Mouse (Mus musculus) liver, embryonic 11.5 days (tissue): ENCODE data around the gene Elane. TPM values are rescaled to one million over a fixed set of nuclear protein-coding genes. Genes with fewer than 3 reads are reported as not detected.
A peak's percentile ranks its signal among the peaks of the same experiment; 100 is the strongest.

Experiments used
- ATAC-seq: fragments of 200-750 bp; cut with Nextera tagmentation; replicated peaks from 2 replicates; pipeline ENCODE4 v1.8.0; 2017; ENCODE audit warnings: moderate number of reproducible peaks, mild to moderate bottlenecking, moderate TSS enrichment, moderate library complexity; ENCODE audit not compliant: low FRiP score
- DNase-seq: peaks from one replicate; pipeline ENCODE4 v3.0.0-alpha.2; 2017; ENCODE audit warnings: low spot score
- H3K27ac ChIP-seq: fragments of 300-500 bp; sonication (generic); 2 replicates; pipeline ENCODE4 v1.5.1; 2014; ENCODE audit warnings: mild to moderate bottlenecking, low read depth, low read length, control low read depth
- H3K27me3 ChIP-seq: fragments of 300-500 bp; sonication (generic); replicated peaks from 2 replicates; pipeline ENCODE4 v1.6.1; 2014; ENCODE audit warnings: low read length, mixed read lengths; ENCODE audit not compliant: control insufficient read depth, insufficient read depth
- H3K36me3 ChIP-seq: fragments of 300-500 bp; sonication (generic); 2 replicates; pipeline ENCODE4 v1.6.1; 2014; ENCODE audit warnings: mild to moderate bottlenecking, low read length, moderate library complexity, mixed read lengths; ENCODE audit not compliant: control insufficient read depth, insufficient read depth
- H3K4me1 ChIP-seq: fragments of 300-500 bp; sonication (generic); replicated peaks from 2 replicates; pipeline ENCODE4 v1.6.1; 2014; ENCODE audit warnings: low read length, mixed read lengths; ENCODE audit not compliant: control insufficient read depth, insufficient read depth
- H3K4me2 ChIP-seq: fragments of 300-500 bp; sonication (generic); 2 replicates; pipeline ENCODE4 v1.6.1; 2014; ENCODE audit warnings: mild to moderate bottlenecking, control low read depth, moderate library complexity
- H3K4me3 ChIP-seq: fragments of 300-500 bp; sonication (generic); 2 replicates; pipeline ENCODE4 v1.5.1; 2014; ENCODE audit warnings: low read depth, low read length, control low read depth
- H3K9ac ChIP-seq: fragments of 300-500 bp; sonication (generic); 2 replicates; pipeline ENCODE4 v1.6.1; 2014; ENCODE audit warnings: low read depth, low read length, control low read depth
- H3K9me3 ChIP-seq: fragments of 300-500 bp; sonication (generic); 2 replicates; pipeline ENCODE4 v1.6.1; 2016; ENCODE audit warnings: low read length, inconsistent platforms, mixed read lengths; ENCODE audit not compliant: control insufficient read depth
- WGBS: fragments of 180-500 bp; shearing (Covaris S2); extraction: QIAGEN DNeasy Blood & Tissue Kit; methylation state at CpG from one replicate; pipeline ENCODE4 v1.1.7; 2014; 5-methylcytosine and 5-hydroxymethylcytosine counted together
- polyA plus RNA-seq: library from polyadenylated mRNA; unstranded; fragments of >200 nt; fragmentation: Nextera tagmentation; extraction: Ambion mirVana; gene quantifications from 2 replicates; pipeline ENCODE4 v1.2.1, GENCODE M21; 2014

Elane gene
- polyA plus RNA-seq, 1 experiment from 2014 or later = 11.1 TPM

DNA sequence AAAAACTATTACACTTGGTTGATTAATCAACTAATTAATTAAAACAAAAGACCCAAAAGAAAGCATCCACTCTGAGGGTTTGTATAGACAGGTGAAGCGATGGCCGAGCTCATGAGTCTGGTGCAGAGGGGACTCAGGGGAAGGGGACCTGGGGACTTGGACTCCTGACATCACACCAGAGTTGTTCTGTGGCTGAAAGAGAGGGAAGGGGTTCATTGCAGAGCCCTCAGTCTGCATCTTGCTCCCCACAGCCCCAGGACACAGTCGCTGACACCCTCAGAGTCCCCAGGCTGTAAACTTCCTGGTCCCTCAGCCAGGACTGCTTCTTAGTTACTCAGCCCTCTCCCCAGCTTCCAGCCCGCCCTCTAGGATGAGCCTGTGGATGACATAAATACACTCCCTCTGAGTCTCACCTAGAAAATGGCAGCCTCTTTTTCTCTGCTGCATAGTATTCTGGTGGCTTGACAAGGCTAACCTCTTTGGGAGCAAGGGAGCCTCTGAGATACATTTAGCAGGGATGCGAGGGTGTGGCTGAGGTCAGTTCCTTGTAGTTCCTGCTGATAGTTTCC is 31.6 kb downstream of the Elane start:
- Histone ChIP-seq H3K36me3 (0 out of 2 replicates have a peak, but pooled peaks cover 3% of the 10 kb centered on the region), H3K27me3 (peaks cover 52% of the 10 kb centered on the region), H3K4me3 (peak overlapping the region; percentile 82), H3K27ac (0 out of 2 replicates have a peak overlapping the region, but pooled peaks have one; percentile 71), H3K9ac (peak overlapping the region; percentile 90), H3K9me3 (no peaks in the 10 kb centered on the region), H3K4me2 (peak overlapping the region; percentile 97), H3K4me1 (peaks cover 72% of the 10 kb centered on the region)
- DNase-seq = no peak
- ATAC-seq = no peak
- 63% methylated on average over 5 of the region's 5 CpGs for WGBS

DNA sequence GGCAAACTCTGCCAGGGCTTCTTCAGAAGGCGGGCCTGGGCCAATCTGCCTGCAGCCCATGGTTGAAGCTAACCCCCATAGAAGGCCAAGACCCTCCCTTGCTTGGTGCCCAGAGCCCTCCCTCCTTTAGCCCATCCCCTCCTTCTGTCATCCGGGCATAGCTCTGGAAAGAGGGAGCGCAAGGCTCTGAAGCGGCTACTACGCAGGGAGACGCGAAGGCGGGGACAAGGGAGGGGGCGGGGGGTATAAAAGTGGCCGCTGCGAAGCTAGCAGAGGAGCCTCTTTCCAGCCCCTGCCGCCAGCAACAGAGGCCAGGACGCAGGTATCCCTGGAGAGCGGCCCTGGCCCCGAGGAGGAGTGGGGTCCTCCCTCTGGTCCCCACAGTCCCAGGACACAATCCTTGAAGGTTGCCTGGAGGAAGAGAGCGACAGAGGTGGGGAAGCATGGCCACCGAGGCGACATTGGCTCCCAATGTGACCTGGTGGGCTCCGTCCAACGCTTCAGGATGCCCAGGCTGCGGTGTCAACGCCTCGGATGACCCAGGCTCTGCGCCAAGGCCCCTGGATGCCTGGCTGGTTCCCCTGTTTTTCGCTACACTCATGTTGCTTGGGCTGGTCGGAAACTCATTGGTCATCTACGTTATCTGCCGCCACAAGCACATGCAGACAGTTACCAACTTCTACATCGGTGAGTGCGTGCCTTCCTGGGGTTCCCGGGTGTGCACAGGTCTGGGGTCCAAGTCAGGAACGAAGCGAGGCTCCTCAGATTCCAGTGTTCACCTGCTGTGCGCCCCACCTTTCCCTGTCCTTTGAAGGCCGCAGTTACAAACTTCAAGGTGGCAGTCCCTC is 32.4 kb downstream of the Elane start:
- no peaks in the 10 kb centered on the region for H3K9me3 ChIP-seq
- no peak overlapping the region for H3K27ac ChIP-seq
- H3K27me3 ChIP-seq = peaks cover 56% of the 10 kb centered on the region
- peak overlapping the region; percentile 18 for H3K9ac ChIP-seq
- no peak for ATAC-seq
- H3K36me3 ChIP-seq = no peaks in the 10 kb centered on the region
- H3K4me3 ChIP-seq = peak overlapping the region; percentile 22
- WGBS = 7% methylated on average over 35 of the region's 35 CpGs
- no peak for DNase-seq
- peaks cover 72% of the 10 kb centered on the region for H3K4me1 ChIP-seq
- H3K4me2 ChIP-seq = peak overlapping the region; percentile 58

DNA sequence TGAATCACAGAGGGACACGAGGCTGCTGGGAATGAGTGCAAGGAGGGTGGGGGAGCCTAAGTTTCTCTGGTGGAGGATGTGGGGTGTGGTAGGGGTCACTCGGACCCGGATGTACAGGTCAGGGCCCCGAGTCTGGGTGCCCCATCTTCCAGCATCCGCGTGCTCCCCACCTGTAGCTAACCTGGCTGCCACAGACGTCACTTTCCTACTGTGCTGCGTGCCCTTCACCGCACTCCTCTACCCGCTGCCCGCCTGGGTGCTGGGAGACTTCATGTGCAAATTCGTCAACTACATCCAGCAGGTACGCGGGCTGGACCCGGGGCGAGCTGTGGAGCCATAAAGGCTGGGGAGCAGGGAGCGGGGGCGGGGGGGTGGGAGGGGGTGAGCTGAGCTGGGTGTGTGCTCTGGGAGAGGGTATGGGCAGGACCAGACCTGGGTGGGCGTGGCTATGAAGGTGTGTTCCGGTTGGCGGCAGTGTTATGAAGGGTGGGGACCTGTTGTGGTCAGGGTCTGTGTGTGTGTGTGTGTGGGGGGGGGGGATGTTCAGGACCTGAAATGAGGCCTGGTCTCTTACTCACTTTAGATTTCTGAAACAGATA is 33.3 kb downstream of the Elane start:
- peak overlapping the region; percentile 58 for H3K4me2 ChIP-seq
- ATAC-seq (no peak), DNase-seq (no peak)
- WGBS = 13% methylated on average over 21 of the region's 21 CpGs
- H3K9me3 ChIP-seq = no peaks in the 10 kb centered on the region
- H3K27me3 ChIP-seq = peaks cover 56% of the 10 kb centered on the region
- H3K9ac ChIP-seq = no peak overlapping the region
- H3K4me3 ChIP-seq = peak overlapping the region; percentile 3; the same call in 1 of the 2 replicates
- H3K27ac ChIP-seq = no peak overlapping the region
- H3K36me3 ChIP-seq = no peaks in the 10 kb centered on the region
- peaks cover 64% of the 10 kb centered on the region for H3K4me1 ChIP-seq

DNA sequence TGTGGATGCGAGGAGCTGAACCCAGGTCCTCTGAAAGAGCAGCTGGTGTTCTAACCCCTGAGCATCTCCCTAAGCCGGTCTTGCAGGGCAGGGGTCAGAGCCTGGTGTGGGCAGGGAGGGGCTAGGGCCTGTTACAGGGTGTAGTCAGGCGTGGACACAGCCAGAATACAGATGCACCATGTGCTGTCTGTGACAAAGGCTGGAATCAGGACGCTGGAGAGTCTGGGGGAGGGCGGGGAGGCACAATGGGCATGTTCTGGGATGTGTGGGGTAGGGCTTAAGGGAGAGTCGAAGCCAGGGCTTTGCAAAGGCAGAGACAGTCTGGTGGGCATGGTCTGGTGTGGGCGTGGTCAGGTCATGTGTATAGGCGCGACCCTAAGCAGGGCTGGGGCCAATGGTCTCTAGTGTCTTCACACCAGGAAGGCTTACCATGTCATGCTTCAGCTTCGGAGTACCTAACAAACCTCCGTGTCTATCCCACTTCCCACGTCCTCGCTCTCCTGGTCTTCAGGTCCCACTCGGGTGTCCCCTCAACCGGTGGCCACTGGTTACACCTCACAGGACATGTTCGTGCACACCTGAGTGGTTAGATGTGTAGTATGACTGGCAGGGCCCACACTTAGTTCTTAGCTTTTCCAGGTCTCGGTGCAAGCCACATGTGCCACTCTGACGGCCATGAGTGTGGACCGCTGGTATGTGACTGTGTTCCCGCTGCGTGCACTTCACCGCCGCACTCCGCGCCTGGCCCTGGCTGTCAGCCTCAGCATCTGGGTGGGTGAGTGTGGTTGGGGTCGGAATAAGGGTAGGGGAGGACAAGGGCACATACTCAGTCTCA is 34.2 kb downstream of the Elane start:
- ATAC-seq (no peak), DNase-seq (no peak)
- no peak overlapping the region for H3K27ac ChIP-seq
- H3K36me3 ChIP-seq = no peaks in the 10 kb centered on the region
- H3K9me3 ChIP-seq = no peaks in the 10 kb centered on the region
- H3K27me3 ChIP-seq = peaks cover 56% of the 10 kb centered on the region
- H3K4me2 ChIP-seq = peak overlapping the region; percentile 58
- H3K9ac ChIP-seq = no peak overlapping the region
- WGBS = 34% methylated on average over 26 of the region's 26 CpGs
- H3K4me1 ChIP-seq = peaks cover 55% of the 10 kb centered on the region
- H3K4me3 ChIP-seq = peak overlapping the region; percentile 31; the same call in 1 of the 2 replicates

DNA sequence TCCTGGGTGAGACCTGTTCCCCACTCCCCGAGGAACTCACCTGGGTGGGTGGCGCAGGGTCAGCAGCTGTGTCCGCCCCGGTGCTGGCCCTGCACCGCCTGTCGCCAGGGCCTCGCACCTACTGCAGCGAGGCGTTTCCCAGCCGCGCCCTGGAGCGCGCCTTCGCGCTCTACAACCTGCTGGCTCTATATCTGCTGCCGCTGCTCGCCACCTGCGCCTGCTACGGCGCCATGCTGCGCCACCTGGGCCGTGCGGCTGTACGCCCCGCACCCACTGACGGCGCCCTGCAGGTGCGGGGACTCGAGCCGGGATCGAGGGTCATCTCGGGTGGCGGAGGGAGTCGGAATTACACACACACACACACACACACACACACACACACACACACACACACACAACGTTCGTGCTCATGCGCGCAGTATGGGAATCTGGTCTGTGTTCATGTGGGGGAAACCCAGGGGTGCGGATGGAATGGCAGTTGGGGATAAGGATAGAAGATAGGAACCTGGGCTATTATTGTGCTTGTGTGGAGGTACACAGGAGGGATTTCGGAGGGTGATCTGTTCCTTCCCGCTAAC is 35.0 kb downstream of the Elane start, which contains the start of gene R3hdm4:
Gene R3hdm4, minus strand, starts transcription at position 251 of the 578 bp plus-strand sequence.
- Histone ChIP-seq H3K4me1 (peaks cover 52% of the 10 kb centered on the region), H3K27ac (no peak within 1 kb of the TSS), H3K36me3 (no peaks in the 10 kb centered on the region), H3K4me2 (peak within 1 kb of the TSS; percentile 58), H3K27me3 (peaks cover 56% of the 10 kb centered on the region), H3K4me3 (peak within 1 kb of the TSS; percentile 31), H3K9ac (no peak within 1 kb of the TSS), H3K9me3 (no peaks in the 10 kb centered on the region)
- 9% methylated on average over 41 of the region's 41 CpGs for WGBS
- no peak for DNase-seq
- no peak for ATAC-seq

DNA sequence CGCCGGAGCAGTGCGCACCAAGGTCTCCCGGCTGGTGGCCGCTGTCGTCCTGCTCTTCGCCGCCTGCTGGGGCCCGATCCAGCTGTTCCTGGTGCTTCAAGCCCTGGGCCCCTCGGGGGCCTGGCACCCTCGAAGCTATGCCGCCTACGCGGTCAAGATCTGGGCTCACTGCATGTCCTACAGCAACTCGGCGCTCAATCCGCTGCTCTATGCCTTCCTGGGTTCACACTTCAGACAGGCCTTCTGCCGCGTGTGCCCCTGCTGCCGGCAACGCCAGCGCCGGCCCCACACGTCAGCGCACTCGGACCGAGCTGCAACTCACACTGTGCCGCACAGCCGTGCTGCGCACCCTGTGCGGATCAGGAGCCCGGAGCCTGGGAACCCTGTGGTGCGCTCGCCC is 35.5 kb downstream of the Elane start:
- H3K4me2 ChIP-seq = peak overlapping the region; percentile 58
- 12% methylated on average over 34 of the region's 34 CpGs for WGBS
- no peak overlapping the region for H3K27ac ChIP-seq
- no peak for DNase-seq
- H3K4me3 ChIP-seq = peak overlapping the region; percentile 31
- ATAC-seq = no peak
- H3K9me3 ChIP-seq = no peaks in the 10 kb centered on the region
- peaks cover 56% of the 10 kb centered on the region for H3K27me3 ChIP-seq
- H3K4me1 ChIP-seq = peaks cover 54% of the 10 kb centered on the region
- H3K36me3 ChIP-seq = no peaks in the 10 kb centered on the region
- H3K9ac ChIP-seq = no peak overlapping the region

DNA sequence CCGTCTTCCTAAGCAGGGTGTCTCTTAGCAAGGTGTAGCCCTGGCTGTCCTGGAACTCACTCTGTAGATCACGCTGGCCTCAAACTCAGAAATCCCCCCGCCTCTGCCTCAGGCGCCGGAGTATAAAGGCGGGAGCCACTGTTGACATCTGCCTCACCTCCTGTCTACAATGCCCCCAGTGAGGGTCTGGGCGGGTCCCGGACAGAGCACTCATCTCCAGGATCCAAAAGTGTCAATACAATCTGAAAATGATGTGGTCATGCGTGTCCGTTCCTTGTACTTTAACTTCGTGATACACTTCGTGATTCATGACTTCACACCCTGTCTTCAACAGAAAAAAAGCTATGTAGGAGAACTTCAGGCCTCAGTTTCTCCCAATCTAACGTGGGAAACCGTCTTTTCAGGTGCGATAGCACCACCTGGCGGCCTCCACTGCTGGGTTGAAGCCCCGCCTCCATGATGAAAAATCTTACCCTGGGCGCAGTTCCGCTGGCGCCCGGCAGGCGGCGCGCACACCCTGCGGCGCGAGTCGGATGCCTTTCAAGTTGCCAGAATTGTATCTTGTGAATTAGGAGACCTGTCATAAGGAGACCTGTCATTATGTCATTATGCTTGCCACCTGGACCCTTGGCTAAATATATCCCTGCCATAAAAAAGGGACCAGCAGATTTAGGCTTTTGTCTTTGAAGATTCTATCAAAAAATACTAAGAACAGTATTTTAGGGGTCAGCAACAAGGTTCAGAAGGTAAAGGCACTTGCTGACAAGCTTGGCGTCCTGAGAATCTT is 39.1 kb downstream of the Elane start:
- Histone ChIP-seq H3K4me1 (peaks cover 40% of the 10 kb centered on the region), H3K27ac (peak overlapping the region; percentile 97), H3K4me3 (no peak overlapping the region), H3K36me3 (no peaks in the 10 kb centered on the region), H3K27me3 (peaks cover 27% of the 10 kb centered on the region), H3K9ac (no peak overlapping the region; the same call in 1 of the 2 replicates), H3K9me3 (no peaks in the 10 kb centered on the region), H3K4me2 (peak overlapping the region; percentile 98)
- peak; percentile 91 for DNase-seq
- no peak for ATAC-seq
- 15% methylated on average over 29 of the region's 29 CpGs for WGBS
